Comparison of ENCODE assay signal across 8 mouse cellular contexts in the genomic region with DNA sequence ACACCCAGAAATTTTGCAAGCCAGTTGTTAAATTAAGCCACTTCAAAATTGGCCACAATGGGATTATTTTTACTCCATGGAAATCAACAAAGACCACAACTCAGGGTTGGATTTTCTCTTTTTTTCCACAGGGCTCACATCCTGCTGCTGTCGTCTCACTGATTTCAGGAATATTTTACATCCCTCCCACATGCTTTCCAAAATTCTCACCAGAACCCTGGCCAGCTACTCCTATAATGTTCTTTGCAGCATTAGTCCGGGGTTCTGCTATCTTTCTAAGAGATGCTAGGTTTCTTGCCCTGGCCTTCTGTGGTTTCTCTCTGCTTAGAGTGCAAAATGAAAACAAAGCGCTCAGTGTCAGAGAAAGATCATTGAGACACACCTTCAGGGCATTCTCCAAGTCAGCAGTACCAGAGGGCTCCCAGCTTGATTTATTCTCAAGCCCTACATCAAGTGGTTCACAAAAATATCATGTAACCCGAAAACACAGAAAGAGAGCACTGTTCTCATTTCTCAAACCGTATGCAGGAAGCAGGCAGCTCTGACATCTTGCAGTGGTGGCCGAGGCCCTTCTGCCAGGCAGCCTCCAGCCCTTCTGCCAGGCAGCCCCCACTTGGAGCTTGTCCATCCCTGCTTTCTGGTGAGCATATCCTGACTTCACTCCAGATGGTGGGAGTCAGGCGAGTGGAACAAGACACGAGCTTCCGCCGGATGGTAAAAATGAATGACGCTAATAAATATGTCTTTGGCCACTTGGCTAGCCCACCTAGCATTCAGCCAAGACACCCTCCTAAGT.
DNase-seq lines count a peak whose midpoint lies in the region; ATAC-seq lines count a peak whose summit lies in the region.

No protein-coding gene starts in this region.

- no peak overlapping the region for H3K9ac ChIP-seq in kidney, embryonic 16.5 days (replicated peaks; ENCODE audit: low read length)

- H3K9me3 ChIP-seq in kidney, embryonic 16.5 days (ENCODE audit: low read length) = no peaks in the 10 kb centered on the region

- WGBS in kidney, embryonic 16.5 days = 26% methylated on average over 11 of the region's 11 CpGs

- H3K4me1 ChIP-seq in kidney, embryonic 16.5 days (ENCODE audit: insufficient read depth, low read length) = peaks cover 12% of the 10 kb centered on the region

- H3K4me3 ChIP-seq in kidney, embryonic 16.5 days (ENCODE audit: low read length) = no peak overlapping the region

- no peaks in the 10 kb centered on the region for H3K27me3 ChIP-seq in kidney, embryonic 16.5 days (ENCODE audit: insufficient read depth, low read length)

- ATAC-seq in kidney, embryonic 16.5 days (ENCODE audit: low FRiP score, low TSS enrichment) = no peak
- no peak for ATAC-seq in granulocyte monocyte progenitor cell, adult 5-6 weeks (replicated peaks; ENCODE audit: poor library complexity, severe bottlenecking)

- H3K4me2 ChIP-seq in kidney, embryonic 16.5 days (replicated peaks; ENCODE audit: low read depth, low read length) = no peak overlapping the region

- H3K27ac ChIP-seq in kidney, embryonic 16.5 days (ENCODE audit: low read length) = no peak overlapping the region

- peak; percentile 5 to 35 for DNase-seq in kidney, postnatal 25 days
- DNase-seq in embryo, embryonic 10 days (ENCODE audit: low spot score) = peak; percentile 5
- DNase-seq in kidney, postnatal 4 days = peak; percentile 18 to 47
- peak; percentile 36 for DNase-seq in mesoderm, embryonic 11.5 days (ENCODE audit: low read depth, low spot score)
- no peak for DNase-seq in yolk sac, embryonic 10.5 days (ENCODE audit: low spot score)
- no peak for DNase-seq in lung, adult 18-20 months

- H3K36me3 ChIP-seq in kidney, embryonic 16.5 days (ENCODE audit: insufficient read depth, low read length) = no peaks in the 10 kb centered on the region

Comparison
In these comparisons a context has a peak if more than half of its experiments do, and no peak if none do; other contexts are left out.
1. DNase-seq: peak in kidney, postnatal 25 days (2 of 2), embryo, embryonic 10 days (single experiment), kidney, postnatal 4 days (2 of 2) and mesoderm, embryonic 11.5 days (single experiment); none in yolk sac, embryonic 10.5 days (single experiment) and lung, adult 18-20 months (0 of 2).